Mouse (Mus musculus): ENCODE measurements around the gene Chd3.
A peak's percentile ranks its signal among the peaks of the same experiment; 100 is the strongest.

Gene Chd3

GRCm38 (mm10) chr11:69369215-69369989 is at the start of gene Chd3:
Chd3 (minus strand) TSS chr11:69369406.
- no peak for DNase-seq (ENCODE audit: low spot score)

GRCm38 (mm10) chr11:69417449-69418384 is 48.5 kb upstream of the Chd3 start:
- DNase-seq (ENCODE audit: low spot score): peak; percentile 90

- DNase-seq (ENCODE audit: low spot score): no peak
These were observed 47.8 kb upstream of the Chd3 start for GRCm38 (mm10) chr11:69416921-69417448.

DNA sequence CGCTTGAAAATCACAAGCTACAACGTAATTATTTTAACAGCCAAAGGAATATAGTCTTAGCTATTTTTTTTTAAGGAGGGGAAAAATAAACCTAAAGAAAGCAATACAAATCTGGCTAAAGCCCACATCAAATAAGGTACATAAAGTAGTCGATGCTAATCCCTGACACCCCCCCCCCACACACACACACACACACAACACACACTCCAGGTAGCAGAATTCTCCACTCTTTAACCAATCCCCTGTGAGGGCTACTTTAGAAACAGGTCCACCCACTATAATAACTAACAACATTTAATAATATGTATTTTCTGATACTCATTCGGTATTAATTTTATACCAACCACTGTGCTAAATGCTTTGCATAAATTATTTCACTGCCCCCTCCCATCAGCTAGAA is 47.3 kb upstream of the Chd3 start:
- DNase-seq (ENCODE audit: low spot score): no peak

- DNase-seq (ENCODE audit: low spot score): no peak
These were observed 46.7 kb upstream of the Chd3 start for GRCm38 (mm10) chr11:69415668-69416451.

- DNase-seq (ENCODE audit: low spot score): peak; percentile 30
These were observed 46.1 kb upstream of the Chd3 start for GRCm38 (mm10) chr11:69415327-69415667.

- no peak for DNase-seq (ENCODE audit: low spot score)
These were observed 45.5 kb upstream of the Chd3 start for GRCm38 (mm10) chr11:69414421-69415326.

DNA sequence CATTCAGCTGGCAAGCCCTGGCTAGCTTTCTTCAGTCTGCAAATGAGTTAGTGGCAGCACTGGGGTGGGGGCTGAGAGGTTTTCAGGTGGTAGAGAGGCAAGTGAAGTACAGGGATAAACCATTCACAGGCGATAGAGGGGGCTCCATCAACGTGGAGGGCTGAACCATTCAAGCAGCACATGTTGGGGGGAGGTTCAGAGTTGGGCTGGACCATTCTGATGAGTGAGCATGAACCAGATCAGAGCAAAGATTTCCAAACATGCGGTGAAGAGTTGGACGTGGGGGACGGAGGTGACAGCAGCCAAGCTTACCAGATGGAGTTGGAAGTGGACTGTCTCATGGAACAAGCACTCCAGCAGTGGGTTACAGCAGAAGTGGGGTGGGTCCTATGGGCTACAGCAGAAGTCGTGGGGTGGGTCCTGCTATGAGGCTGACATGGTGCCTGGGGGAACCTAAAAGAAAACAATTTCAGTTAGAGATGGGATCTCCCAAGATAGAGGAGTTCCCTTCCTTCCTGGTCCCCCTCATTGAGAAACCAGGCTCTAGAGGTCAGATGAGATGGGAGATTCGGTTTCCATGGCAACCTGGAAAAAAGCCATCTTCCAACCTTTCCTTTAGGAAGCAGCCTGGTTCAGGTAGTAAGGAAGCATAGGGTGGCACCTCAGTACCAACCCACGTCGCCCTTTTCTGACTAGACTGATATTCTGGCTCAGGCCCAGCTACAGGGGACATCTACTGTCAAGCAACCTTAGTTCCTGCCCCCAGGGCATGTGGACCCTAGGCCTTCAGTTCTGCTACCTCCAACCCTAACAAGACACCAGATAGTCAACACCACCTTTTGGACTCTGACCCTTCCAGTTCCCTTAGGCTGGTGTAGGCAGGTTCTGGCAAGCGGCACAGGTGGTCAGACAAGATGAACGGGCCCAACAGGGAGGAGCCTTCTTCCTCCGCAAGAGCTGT is 44.3 kb upstream of the Chd3 start, which contains the start of gene Kdm6b:
Gene Kdm6b, minus strand, starts transcription at position 455 of the 961 bp plus-strand sequence.
- no peak for DNase-seq (ENCODE audit: low spot score)

DNA sequence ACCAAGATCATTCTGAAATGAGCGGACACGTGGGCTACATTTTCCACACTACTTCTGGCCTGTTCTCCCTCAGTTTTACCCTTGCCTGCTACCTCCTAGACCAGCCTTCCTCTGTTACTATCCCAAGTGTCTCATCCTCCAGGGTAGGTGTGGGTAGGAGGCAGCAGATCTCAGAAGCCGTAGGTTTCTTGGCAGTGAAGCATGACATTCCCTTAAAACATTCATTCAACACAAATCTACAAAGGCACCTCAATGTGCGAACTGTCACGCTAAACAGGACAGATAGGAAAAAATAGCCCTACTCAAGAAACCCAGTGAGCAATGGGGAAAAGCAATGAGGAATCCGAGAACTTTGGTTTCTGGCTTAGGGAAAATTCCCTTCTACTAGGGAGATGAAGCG is 43.3 kb upstream of the Chd3 start:
- DNase-seq (ENCODE audit: low spot score): no peak

DNA sequence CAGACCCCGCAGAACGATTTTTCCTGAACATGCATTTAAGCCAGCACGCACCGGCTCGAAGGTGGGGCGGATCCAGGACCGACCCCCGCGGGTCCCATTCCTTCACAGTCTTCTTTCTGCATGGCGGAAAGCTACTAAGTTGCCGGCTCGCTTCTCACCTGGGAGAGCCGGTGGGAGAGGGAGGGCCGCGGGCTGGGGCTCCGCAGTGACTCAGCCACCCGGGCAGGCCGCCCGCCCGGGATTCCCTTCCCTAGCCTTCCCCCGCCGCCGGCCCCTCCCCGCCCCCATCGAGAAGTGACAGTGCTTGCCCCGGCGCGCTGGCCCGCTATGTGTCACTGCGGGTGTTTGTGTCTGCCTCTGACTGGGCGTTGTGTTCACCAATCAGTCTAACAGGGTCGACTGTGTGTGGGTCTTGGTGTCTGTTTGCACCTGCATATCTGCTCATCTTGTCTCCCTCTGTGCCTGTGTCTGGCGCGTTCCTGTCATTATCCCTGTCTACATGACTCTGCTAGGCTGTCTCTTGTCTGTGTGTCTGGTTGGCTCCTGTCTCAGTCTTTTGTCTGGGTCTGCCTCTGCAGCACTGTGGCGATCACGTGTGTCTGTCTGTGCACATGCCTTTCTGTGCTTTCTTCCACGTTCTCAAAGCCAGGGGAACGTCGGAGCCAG is 42.5 kb upstream of the Chd3 start:
- peak; percentile 33 for DNase-seq (ENCODE audit: low spot score)

DNA sequence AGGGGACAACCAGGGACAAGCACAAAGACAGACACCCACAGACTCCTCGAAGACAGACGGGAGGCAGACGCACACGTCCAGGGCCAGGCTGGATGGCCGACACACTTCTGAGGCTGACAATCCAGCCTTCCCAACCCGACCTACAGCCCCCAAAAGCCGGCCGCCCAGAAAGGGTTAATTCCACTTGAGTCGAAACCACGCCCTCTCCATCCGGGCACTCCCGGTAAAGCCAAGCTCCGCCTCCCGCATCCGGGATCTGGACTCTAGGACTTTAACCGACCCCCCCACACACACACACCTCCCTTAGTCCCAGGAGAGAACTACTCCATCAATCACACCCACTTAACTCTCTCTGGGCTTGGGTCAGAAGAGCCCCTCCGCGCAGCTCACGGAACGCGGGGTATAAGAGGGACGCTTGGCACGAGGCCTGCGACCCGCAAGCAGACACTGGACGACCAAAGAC is 41.9 kb upstream of the Chd3 start:
- peak; percentile 90 for DNase-seq (ENCODE audit: low spot score)

GRCm38 (mm10) chr11:69410310-69411072 is 41.3 kb upstream of the Chd3 start:
- peak; percentile 31 for DNase-seq (ENCODE audit: low spot score)

DNA sequence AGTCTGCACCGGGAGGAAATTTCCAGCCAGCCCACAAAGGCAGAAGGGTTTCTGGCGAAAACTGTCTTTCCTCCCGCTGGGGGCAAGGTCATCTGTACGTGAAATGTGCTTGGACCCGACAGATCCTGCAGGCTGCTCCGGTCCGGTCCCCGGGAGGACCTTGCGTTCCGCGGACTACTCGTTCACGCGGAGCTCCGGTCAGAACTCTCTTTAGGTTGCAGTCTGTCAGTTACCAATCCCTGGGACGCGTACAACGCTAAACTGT is 40.8 kb upstream of the Chd3 start:
- DNase-seq (ENCODE audit: low spot score): no peak

- DNase-seq (ENCODE audit: low spot score): peak; percentile 43
These were observed 40.3 kb upstream of the Chd3 start for GRCm38 (mm10) chr11:69409378-69410044.

GRCm38 (mm10) chr11:69408541-69409377 is 39.6 kb upstream of the Chd3 start:
- DNase-seq (ENCODE audit: low spot score): peak; percentile 24

GRCm38 (mm10) chr11:69407724-69408004 is 38.5 kb upstream of the Chd3 start:
- DNase-seq (ENCODE audit: low spot score): no peak
